Mouse (Mus musculus) testis, adult 2 months (tissue): ENCODE measurements around the gene Pcsk7.

Experiments used
- CTCF ChIP-seq: fragments of 200-500 bp; IDR thresholded peaks from 2 replicates; pipeline ENCODE4 v1.5.1; 2012; ENCODE audit warnings: low read depth, mild to moderate bottlenecking, inconsistent platforms, low read length, moderate library complexity; ENCODE audit not compliant: control insufficient read depth, insufficient read depth, insufficient replicate concordance
- POLR2A ChIP-seq: fragments of 200-500 bp; IDR thresholded peaks from 2 replicates; pipeline ENCODE4 v1.6.1; 2012; ENCODE audit warnings: low read depth, mild to moderate bottlenecking, inconsistent platforms, low read length, moderate library complexity; ENCODE audit not compliant: control insufficient read depth

DNA sequence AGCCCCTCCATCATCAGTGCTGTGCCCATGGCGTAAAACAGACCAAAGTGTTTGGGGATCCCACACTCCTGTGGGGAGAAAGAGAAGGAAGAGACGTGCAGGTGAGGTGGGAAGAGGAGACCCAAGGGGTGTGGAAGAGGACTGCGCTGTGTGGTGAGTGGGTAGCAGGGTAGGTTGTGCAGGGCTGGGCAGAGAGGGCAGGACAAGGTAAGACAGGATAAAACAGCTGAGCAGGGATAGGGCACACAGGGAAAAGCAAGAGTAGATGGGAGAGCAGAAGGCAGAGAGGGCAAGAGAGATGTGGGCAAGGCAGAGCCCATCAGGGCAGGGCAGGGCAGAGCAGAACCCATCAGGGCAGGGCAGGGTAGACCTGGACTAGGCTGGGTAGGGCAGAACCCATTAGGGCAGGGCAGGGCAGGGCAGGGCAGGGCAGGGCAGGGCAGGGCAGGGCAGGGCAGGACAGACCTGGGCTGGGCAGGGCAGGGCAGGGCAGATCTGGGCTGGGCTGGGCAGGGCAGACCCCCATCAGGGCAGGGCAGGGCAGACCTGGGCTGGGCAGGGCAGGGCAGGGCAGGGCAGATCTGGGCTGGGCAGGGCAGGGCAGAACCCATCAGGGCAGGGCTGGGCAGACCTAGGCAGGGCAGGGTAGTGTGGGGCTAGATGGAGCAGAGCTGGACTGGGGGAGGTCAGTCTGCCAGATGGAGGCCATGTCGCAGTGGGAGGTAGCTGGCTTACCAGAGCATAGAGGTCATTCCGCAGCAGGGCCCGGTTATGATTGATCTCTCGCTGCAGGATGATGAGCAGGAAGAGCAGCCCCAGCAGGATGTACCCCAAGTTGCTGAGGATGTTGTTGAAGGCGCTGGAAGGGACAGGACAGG lies 37.6 kb downstream of the Pcsk7 start:
- TF ChIP-seq POLR2A (no peak), CTCF (no peak)
